Mouse (Mus musculus) stomach, embryonic 14.5 days (tissue): ENCODE measurements at regions not wholly inside any gene's neighbourhood (a gene's known extent, or its start where the extent isn't known, plus 50 kb on each side); places are given as distances from the start of the nearest gene placed in this dataset.
"Not testable (repeated sequence)": the region's sequence is repeated elsewhere in the genome, so short reads cannot be mapped to it uniquely, and the experiment has no call there.

Experiments used
- ATAC-seq: fragments of 200-750 bp; cut with Nextera tagmentation; 2 replicates; pipeline ENCODE4 v1.8.0; 2017; ENCODE audit warnings: low read depth, moderate TSS enrichment; ENCODE audit not compliant: insufficient number of reproducible peaks, insufficient read depth, low FRiP score
- H3K27ac ChIP-seq: fragments of 300-500 bp; sonication (generic); 2 replicates; pipeline ENCODE4 v1.5.1; 2014; ENCODE audit warnings: mild to moderate bottlenecking, low read length, moderate library complexity, mixed read lengths
- H3K27me3 ChIP-seq: fragments of 300-500 bp; sonication (generic); 2 replicates; pipeline ENCODE4 v1.6.1; 2014; ENCODE audit warnings: low read length, control low read depth, mixed read lengths; ENCODE audit not compliant: control insufficient read depth, insufficient read depth
- H3K36me3 ChIP-seq: fragments of 300-500 bp; sonication (generic); 2 replicates; pipeline ENCODE4 v1.6.1; 2014; ENCODE audit warnings: mild to moderate bottlenecking, control low read depth, low read length, moderate library complexity, mixed read lengths; ENCODE audit not compliant: control insufficient read depth, insufficient read depth
- H3K4me1 ChIP-seq: fragments of 300-500 bp; sonication (generic); 2 replicates; pipeline ENCODE4 v1.6.1; 2014; ENCODE audit warnings: low read length, control low read depth, mixed read lengths; ENCODE audit not compliant: control insufficient read depth, insufficient read depth
- H3K4me2 ChIP-seq: fragments of 300-500 bp; sonication (generic); replicated peaks from 2 replicates; pipeline ENCODE4 v1.6.1; 2014; ENCODE audit warnings: low read depth, low read length, control low read depth
- H3K4me3 ChIP-seq: fragments of 300-500 bp; sonication (generic); 2 replicates; pipeline ENCODE4 v1.5.1; 2014; ENCODE audit warnings: low read depth, low read length, control low read depth
- H3K9ac ChIP-seq: fragments of 300-500 bp; sonication (generic); replicated peaks from 2 replicates; pipeline ENCODE4 v1.6.1; 2014; ENCODE audit warnings: low read depth, mild to moderate bottlenecking, control low read depth, low read length, moderate library complexity, mixed read lengths
- H3K9me3 ChIP-seq: fragments of 300-500 bp; sonication (generic); 2 replicates; pipeline ENCODE4 v1.6.1; 2016; ENCODE audit warnings: low read depth, low read length, control low read depth; ENCODE audit not compliant: control insufficient read depth
- WGBS: fragments of 180-500 bp; shearing (Covaris S2); extraction: QIAGEN DNeasy Blood & Tissue Kit; methylation state at CpG from one replicate; pipeline ENCODE4 v1.1.7; 2014; 5-methylcytosine and 5-hydroxymethylcytosine counted together

DNA sequence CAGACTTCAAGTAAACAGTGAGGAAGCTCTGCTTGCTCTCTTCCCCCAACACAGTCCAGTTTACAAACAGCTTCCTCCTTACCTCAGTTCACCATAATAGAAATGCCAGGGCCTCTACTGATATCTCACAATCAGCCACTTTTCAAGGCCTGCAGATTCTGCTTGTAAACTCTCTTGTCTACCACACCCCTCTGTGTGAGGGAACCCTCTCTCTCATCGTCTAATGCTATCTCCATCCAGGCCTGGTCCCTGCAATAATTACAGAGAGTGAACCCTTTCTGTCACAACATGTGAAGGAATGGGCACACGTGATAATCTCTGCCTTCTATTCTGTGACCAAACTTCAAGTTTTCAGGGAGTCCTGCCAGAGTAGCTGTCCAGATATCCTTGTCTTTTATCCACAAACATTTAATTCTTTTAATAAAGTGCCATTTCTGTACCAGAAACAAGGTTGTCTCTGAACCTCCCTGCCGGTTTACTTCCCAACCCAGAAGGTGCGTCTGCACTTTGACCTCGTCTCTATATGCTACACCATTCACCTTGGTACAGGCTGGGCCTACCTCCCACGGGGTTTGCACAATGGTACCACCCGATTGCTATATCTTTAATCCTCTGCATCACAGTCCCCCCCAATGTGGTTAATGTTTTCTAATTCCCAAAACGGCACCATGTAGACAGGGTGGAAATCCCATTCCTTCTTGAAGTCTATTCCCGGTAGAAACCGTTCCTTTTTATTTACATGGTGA lies 219.6 kb downstream of the Samd9l start:
- not testable (repeated sequence) for H3K9ac ChIP-seq, H3K27me3 ChIP-seq, H3K4me3 ChIP-seq, H3K36me3 ChIP-seq, ATAC-seq, H3K4me2 ChIP-seq, H3K27ac ChIP-seq, H3K4me1 ChIP-seq
- H3K9me3 ChIP-seq = peaks cover 19% of the 10 kb centered on the region
- WGBS = 72% methylated on average over 7 of the region's 10 CpGs

DNA sequence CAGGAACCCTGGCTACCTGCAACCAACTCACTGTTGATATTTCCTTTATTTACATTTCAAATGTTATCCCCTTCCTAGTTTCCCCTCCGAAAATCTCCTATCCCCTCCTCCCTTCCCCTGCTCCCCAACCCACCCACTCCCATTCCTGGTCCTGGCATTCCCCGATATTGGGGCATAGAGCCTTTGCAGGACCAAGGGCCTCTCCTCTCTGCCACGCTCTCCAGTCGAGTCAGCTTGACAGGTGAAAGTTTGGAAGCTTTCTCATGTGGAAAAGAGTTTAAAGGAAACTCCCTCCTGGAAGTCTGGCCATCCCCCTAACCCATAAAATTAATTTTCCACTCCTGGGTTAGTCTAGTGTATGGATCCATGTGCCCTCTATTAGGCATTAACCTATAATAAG lies 229.9 kb downstream of the Samd9l start:
- not testable (repeated sequence) for H3K4me3 ChIP-seq, H3K4me1 ChIP-seq, H3K36me3 ChIP-seq, H3K4me2 ChIP-seq, H3K9ac ChIP-seq, ATAC-seq, H3K27ac ChIP-seq, H3K27me3 ChIP-seq, H3K9me3 ChIP-seq
- 62% methylated on average over 4 of the region's 4 CpGs for WGBS

DNA sequence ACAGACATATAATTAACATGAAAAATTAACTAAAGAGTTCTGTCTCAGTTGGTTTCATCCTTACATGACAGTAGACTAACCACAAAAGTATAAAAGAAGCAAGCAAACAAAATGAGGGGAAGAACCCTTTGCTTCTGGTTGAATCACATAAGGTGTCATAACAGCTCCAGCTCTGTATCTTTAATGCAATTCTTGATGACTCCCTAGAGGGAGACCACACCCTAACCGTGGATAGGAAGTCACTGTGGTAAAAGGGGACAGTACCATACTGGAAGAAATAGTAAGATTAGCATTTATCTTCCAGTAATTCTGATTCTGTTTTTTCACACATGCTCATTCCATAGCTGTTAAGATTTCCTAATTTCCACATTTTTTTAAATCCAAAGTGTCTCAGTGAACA lies 233.2 kb downstream of the Samd9l start:
- H3K27ac ChIP-seq, H3K27me3 ChIP-seq, H3K9me3 ChIP-seq, H3K36me3 ChIP-seq, H3K4me3 ChIP-seq, ATAC-seq, H3K4me1 ChIP-seq, H3K4me2 ChIP-seq, H3K9ac ChIP-seq: not testable (repeated sequence)
- 50% methylated on average over 1 of the region's 1 CpGs for WGBS

DNA sequence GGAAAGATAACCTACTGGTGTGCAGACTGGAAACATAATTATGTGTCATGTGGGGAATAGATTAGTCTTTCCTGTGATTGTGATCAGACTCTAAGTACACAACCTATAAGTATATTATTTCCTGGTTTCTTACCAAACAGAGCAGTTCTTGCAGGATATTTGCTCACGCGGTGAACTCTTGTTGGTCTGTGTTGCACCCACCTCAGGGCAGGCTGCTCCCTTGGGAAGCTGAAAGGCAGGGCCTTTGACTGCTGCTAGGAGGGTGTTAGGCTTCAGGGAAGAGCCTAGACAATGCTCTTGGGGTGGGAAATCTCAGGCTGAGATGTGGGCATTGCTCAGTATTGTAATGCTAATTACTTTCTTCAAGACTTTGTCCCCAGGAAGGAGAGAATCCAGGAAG lies 247.5 kb downstream of the Samd9l start:
- WGBS = 32% methylated on average over 2 of the region's 2 CpGs
- H3K27ac ChIP-seq, H3K27me3 ChIP-seq, H3K36me3 ChIP-seq, H3K9ac ChIP-seq, H3K4me2 ChIP-seq, ATAC-seq, H3K9me3 ChIP-seq, H3K4me1 ChIP-seq, H3K4me3 ChIP-seq: not testable (repeated sequence)

DNA sequence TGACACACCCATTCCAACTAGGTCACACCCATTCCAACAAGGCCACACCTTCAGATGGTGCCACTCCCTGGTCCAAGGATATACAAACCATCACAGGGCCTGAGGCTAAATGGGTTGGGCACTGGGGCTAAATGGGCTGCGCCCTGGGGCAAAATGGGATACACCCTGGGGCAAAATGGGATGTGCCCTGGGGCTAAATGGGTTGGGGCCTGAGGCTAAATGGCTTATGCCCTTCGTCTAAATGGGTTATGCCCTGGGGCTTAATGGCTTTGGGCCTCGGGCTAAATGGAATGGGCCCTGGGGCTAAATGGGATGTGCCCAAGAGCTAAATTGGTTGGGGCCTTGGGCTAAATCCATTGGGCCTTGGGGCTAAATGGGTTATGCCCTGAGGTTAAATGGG lies 261.5 kb downstream of the Samd9l start:
- H3K4me2 ChIP-seq, H3K9me3 ChIP-seq, H3K36me3 ChIP-seq, H3K4me3 ChIP-seq, ATAC-seq, H3K9ac ChIP-seq, H3K27me3 ChIP-seq, H3K4me1 ChIP-seq, H3K27ac ChIP-seq: not testable (repeated sequence)
- WGBS = 79% methylated on average over 3 of the region's 3 CpGs

DNA sequence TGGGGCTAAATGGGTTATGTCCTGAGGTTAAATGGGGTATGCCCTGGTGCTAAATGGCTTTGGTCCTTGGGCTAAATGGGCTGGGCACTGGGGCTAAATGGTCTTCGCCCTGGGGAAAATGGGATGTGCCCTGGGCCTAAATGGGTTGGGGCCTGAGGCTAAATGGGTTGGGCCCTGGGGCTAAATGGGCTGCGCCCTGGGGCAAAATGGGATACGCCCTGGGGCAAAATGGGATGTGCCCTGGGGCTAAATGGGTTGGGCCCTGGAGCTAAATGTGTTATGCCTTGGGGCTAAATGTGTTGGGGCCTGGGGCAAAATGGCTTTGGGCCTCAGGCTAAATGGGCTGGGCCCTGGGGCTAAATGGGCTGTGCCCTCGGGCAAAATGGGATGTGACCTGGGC lies 265.6 kb downstream of the Samd9l start:
- H3K4me3 ChIP-seq, H3K4me1 ChIP-seq, H3K9me3 ChIP-seq, H3K9ac ChIP-seq, H3K36me3 ChIP-seq, H3K27ac ChIP-seq, H3K4me2 ChIP-seq, ATAC-seq, H3K27me3 ChIP-seq: not testable (repeated sequence)
- 77% methylated on average over 4 of the region's 4 CpGs for WGBS

DNA sequence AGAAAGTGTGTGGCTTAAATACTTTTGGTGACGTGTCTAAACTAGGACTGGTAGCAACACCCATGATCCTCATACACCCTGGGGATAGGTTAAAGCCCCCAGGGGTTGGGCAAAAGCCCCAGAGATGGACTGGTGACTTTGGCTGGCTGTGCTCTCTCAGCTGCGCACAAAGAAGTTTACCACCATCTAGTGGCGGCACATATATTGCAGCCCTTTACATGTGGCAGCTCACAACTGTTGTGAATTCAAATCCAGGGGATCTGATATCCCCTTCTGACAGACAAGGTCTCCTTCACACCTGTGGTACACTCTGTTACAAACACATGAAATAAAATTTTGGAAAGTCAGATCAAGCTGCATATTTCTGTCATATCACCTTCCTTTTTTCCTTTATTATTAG lies 283.1 kb downstream of the Samd9l start:
- not testable (repeated sequence) for H3K27ac ChIP-seq, H3K4me2 ChIP-seq, H3K4me1 ChIP-seq, H3K9ac ChIP-seq, ATAC-seq, H3K4me3 ChIP-seq, H3K9me3 ChIP-seq, H3K36me3 ChIP-seq, H3K27me3 ChIP-seq
- WGBS = no CpG with 5 or more reads among the region's 3 CpGs
